Mouse (Mus musculus): ENCODE data around the gene Dynll1.

DNA sequence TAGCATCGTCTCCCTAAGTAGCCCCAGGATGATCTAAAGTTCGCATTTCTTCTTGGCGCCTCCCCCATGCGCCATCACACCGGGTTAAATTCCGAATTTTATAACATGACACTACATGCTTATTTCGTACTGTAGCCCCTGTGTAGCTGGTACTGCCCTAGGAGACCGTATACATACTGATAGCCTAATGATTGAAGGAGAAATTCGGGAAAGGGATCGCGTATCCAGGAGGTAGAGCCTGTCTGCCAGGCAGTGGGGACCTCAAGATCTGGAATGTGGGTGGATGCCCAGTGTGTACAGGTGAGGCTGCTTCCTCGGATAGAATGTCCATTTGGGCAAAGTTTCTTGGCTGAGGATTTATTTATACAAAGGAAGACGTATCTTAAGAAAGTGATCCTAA is 816 bp upstream of the Dynll1 start:
- TF ChIP-seq CTCF (IDR thresholded peaks at IDR 0.05; ENCODE audit: borderline replicate concordance, insufficient read depth, low read depth, low read length) (no peak), POLR2A (IDR thresholded peaks at IDR 0.05; ENCODE audit: borderline replicate concordance, insufficient read depth, low read length) (no peak)

All from cerebellum, adult 2 months (tissue).